Mouse (Mus musculus) adrenal gland, adult 2 months (tissue): ENCODE measurements at regions not wholly inside any gene's neighbourhood (a gene's known extent, or its start where the extent isn't known, plus 50 kb on each side); places are given as distances from the start of the nearest gene placed in this dataset.

Source experiments
- DNase-seq: peaks from one replicate; pipeline ENCODE4 v3.0.0; 2021

GRCm38 (mm10) chr10:30946601-30947000, 104.0 kb upstream of the Hey2 start:
- no peak for DNase-seq

DNA sequence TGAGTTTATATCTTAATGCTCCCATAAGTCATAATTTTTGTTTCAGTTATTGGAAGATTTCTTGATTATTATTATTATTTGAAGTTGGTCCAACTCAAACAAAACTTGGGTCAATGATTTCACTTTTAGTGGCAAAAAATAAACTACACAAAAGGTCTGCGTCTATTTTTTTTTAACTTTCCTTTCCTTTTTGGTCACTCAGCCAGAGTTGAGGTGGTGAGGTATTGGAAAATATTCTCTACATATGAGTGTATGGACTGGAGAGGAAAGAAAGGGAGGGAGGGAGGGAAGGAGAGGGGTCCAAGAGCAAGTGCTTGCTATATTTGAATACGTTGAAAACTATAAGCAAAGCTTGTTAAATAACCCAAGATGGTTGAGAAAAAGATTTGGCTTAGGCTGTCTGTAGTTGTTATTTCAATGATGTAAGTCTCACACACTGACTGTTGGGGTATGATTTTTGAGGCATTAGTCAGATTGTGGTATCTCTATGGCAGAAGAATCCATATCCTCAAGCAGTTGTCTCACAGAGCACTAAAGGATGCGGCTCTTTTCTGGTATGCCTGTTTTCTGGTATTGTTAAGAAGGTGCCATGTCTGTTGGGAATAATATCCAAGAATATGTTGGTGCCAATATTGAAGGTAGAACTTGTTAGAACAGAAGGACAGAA, 75.9 kb upstream of the Hey2 start:
- DNase-seq = no peak

DNA sequence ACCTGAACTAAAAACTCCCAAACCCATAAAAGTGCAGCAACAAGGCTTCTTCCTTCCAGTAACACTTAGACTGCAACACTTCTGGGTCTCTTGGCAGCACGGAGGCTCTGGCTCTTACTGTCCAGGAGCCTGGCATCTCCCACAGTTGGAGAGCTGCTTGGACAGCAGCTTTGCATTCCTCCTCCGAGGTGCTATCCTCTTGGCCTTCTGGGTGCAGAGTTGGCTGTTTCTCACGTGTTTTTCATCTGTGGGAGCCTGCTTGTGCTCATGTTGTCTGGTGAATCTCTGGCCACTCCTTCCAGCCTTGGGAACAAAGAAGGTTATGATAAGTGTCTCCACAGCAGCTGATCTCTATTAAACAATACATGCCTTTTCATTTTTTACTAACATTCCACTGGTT, 51.2 kb upstream of the Hey2 start:
- DNase-seq = no peak
